Mouse (Mus musculus) hindbrain, embryonic 12.5 days (tissue): ENCODE measurements around the gene Hoxd1. TPM values are rescaled to one million over a fixed set of nuclear protein-coding genes. Genes with fewer than 3 reads are reported as not detected.

Experiments
- ATAC-seq: fragments of 200-750 bp; cut with Nextera tagmentation; 2 replicates; pipeline ENCODE4 v1.8.0; 2017; ENCODE audit warnings: moderate TSS enrichment; ENCODE audit not compliant: low FRiP score
- H3K27ac ChIP-seq: fragments of 300-500 bp; sonication (generic); 2 replicates; pipeline ENCODE4 v1.5.1; 2016; ENCODE audit warnings: mild to moderate bottlenecking
- H3K27me3 ChIP-seq: fragments of 300-500 bp; sonication (generic); 2 replicates; pipeline ENCODE4 v1.6.1; 2016; ENCODE audit warnings: mild to moderate bottlenecking
- H3K36me3 ChIP-seq: fragments of 300-500 bp; sonication (generic); 2 replicates; pipeline ENCODE4 v1.6.1; 2016; ENCODE audit warnings: mild to moderate bottlenecking
- H3K4me1 ChIP-seq: fragments of 300-500 bp; sonication (generic); 2 replicates; pipeline ENCODE4 v1.6.1; 2016
- H3K4me2 ChIP-seq: fragments of 300-500 bp; sonication (generic); replicated peaks from 2 replicates; pipeline ENCODE4 v1.6.1; 2016; ENCODE audit warnings: mild to moderate bottlenecking
- H3K4me3 ChIP-seq: fragments of 300-500 bp; sonication (generic); 2 replicates; pipeline ENCODE4 v1.5.1; 2016; ENCODE audit warnings: mild to moderate bottlenecking
- H3K9ac ChIP-seq: fragments of 300-500 bp; sonication (generic); 2 replicates; pipeline ENCODE4 v1.6.1; 2016; ENCODE audit warnings: mild to moderate bottlenecking, moderate library complexity
- H3K9me3 ChIP-seq: fragments of 300-500 bp; sonication (generic); replicated peaks from 2 replicates; pipeline ENCODE4 v1.6.1; 2016; ENCODE audit warnings: mild to moderate bottlenecking
- WGBS: fragments of 180-500 bp; shearing (Covaris S2); methylation state at CpG from one replicate; pipeline ENCODE4 v1.1.7; 2016; 5-methylcytosine and 5-hydroxymethylcytosine counted together
- polyA plus RNA-seq: library from polyadenylated mRNA; unstranded; fragments of >200 nt; fragmentation: Nextera tagmentation; extraction: Ambion mirVana; gene quantifications from 2 replicates; pipeline ENCODE4 v1.2.1, GENCODE M21; 2016

Gene Hoxd1
- polyA plus RNA-seq, 1 experiment from 2014 or later: 2.5 TPM

GRCm38 (mm10) chr2:74745540-74746297 lies 17.1 kb upstream of the Hoxd1 start:
- Histone ChIP-seq H3K4me1 (peaks cover 26% of the 10 kb centered on the region), H3K27me3 (peaks cover 88% of the 10 kb centered on the region), H3K4me3 (peak overlapping the region; percentile 45), H3K27ac (peak overlapping the region; percentile 91), H3K9me3 (no peaks in the 10 kb centered on the region), H3K4me2 (peak overlapping the region; percentile 58), H3K9ac (peak overlapping the region; percentile 80), H3K36me3 (no peaks in the 10 kb centered on the region; the same call in 1 of the 2 replicates)
- 2% methylated on average over 6 of the region's 6 CpGs for WGBS
- ATAC-seq: peak; percentile 47

- H3K27ac ChIP-seq: peak overlapping the region; percentile 91
- under 1% methylated on average over 58 of the region's 58 CpGs for WGBS
- no peak for ATAC-seq
- no peaks in the 10 kb centered on the region for H3K9me3 ChIP-seq
- peaks cover 30% of the 10 kb centered on the region for H3K4me1 ChIP-seq
- H3K27me3 ChIP-seq: peaks cover 88% of the 10 kb centered on the region
- H3K36me3 ChIP-seq: no peaks in the 10 kb centered on the region; the same call in 1 of the 2 replicates
- H3K9ac ChIP-seq: peak overlapping the region; percentile 80
- H3K4me2 ChIP-seq: peak overlapping the region; percentile 58
- H3K4me3 ChIP-seq: peak overlapping the region; percentile 45
Observed at GRCm38 (mm10) chr2:74746298-74746921, 16.4 kb upstream of the Hoxd1 start.

GRCm38 (mm10) chr2:74747006-74747405 lies 15.8 kb upstream of the Hoxd1 start:
- Histone ChIP-seq H3K36me3 (no peaks in the 10 kb centered on the region; the same call in 1 of the 2 replicates), H3K27me3 (peaks cover 88% of the 10 kb centered on the region), H3K9me3 (no peaks in the 10 kb centered on the region), H3K4me1 (peaks cover 28% of the 10 kb centered on the region), H3K9ac (peak overlapping the region; percentile 80), H3K4me2 (peak overlapping the region; percentile 58), H3K27ac (peak overlapping the region; percentile 91), H3K4me3 (peak overlapping the region; percentile 45)
- ATAC-seq: no peak
- under 1% methylated on average over 24 of the region's 24 CpGs for WGBS

GRCm38 (mm10) chr2:74747661-74748141 lies 15.1 kb upstream of the Hoxd1 start:
- H3K27ac ChIP-seq: peak overlapping the region; percentile 91
- H3K4me3 ChIP-seq: peak overlapping the region; percentile 45
- H3K4me2 ChIP-seq: peak overlapping the region; percentile 58
- peak overlapping the region; percentile 80 for H3K9ac ChIP-seq
- no peak for ATAC-seq
- no peaks in the 10 kb centered on the region; the same call in 1 of the 2 replicates for H3K36me3 ChIP-seq
- peaks cover 88% of the 10 kb centered on the region for H3K27me3 ChIP-seq
- no peaks in the 10 kb centered on the region for H3K9me3 ChIP-seq
- 3% methylated on average over 11 of the region's 11 CpGs for WGBS
- H3K4me1 ChIP-seq: peaks cover 32% of the 10 kb centered on the region

- peak overlapping the region; percentile 45 for H3K4me3 ChIP-seq
- H3K9ac ChIP-seq: peak overlapping the region; percentile 80
- no peaks in the 10 kb centered on the region for H3K9me3 ChIP-seq
- 3% methylated on average over 9 of the region's 9 CpGs for WGBS
- no peaks in the 10 kb centered on the region; the same call in 1 of the 2 replicates for H3K36me3 ChIP-seq
- H3K4me1 ChIP-seq: peaks cover 40% of the 10 kb centered on the region
- peak overlapping the region; percentile 58 for H3K4me2 ChIP-seq
- ATAC-seq: no peak
- H3K27me3 ChIP-seq: peaks cover 89% of the 10 kb centered on the region
- peak overlapping the region; percentile 91 for H3K27ac ChIP-seq
Observed at GRCm38 (mm10) chr2:74748436-74748995, 14.3 kb upstream of the Hoxd1 start.

GRCm38 (mm10) chr2:74749337-74750121 lies 13.3 kb upstream of the Hoxd1 start:
- Histone ChIP-seq H3K4me1 (peaks cover 36% of the 10 kb centered on the region), H3K36me3 (no peaks in the 10 kb centered on the region; the same call in 1 of the 2 replicates), H3K27ac (peak overlapping the region; percentile 91), H3K9ac (peak overlapping the region; percentile 80), H3K4me3 (peak overlapping the region; percentile 45), H3K4me2 (peak overlapping the region; percentile 58), H3K27me3 (peaks cover 89% of the 10 kb centered on the region), H3K9me3 (no peaks in the 10 kb centered on the region)
- WGBS: under 1% methylated on average over 46 of the region's 47 CpGs
- ATAC-seq: peak; percentile 86

GRCm38 (mm10) chr2:74750731-74751250 lies 12.0 kb upstream of the Hoxd1 start:
- ATAC-seq: no peak
- no peaks in the 10 kb centered on the region; the same call in 1 of the 2 replicates for H3K36me3 ChIP-seq
- H3K9ac ChIP-seq: peak overlapping the region; percentile 80
- H3K4me3 ChIP-seq: peak overlapping the region; percentile 45; the same call in 1 of the 2 replicates
- H3K9me3 ChIP-seq: no peaks in the 10 kb centered on the region
- H3K27me3 ChIP-seq: peaks cover 85% of the 10 kb centered on the region
- H3K4me1 ChIP-seq: peaks cover 36% of the 10 kb centered on the region
- H3K4me2 ChIP-seq: peak overlapping the region; percentile 58
- 23% methylated on average over 5 of the region's 5 CpGs for WGBS
- H3K27ac ChIP-seq: peak overlapping the region; percentile 91

- Histone ChIP-seq H3K27ac (no peak overlapping the region; the same call in 1 of the 2 replicates), H3K4me1 (peaks cover 31% of the 10 kb centered on the region), H3K36me3 (no peaks in the 10 kb centered on the region), H3K27me3 (peaks cover 85% of the 10 kb centered on the region), H3K9me3 (no peaks in the 10 kb centered on the region), H3K4me2 (peak overlapping the region; percentile 53; the same call in 1 of the 2 replicates), H3K4me3 (no peak overlapping the region), H3K9ac (no peak overlapping the region)
- no peak for ATAC-seq
- 67% methylated on average over 1 of the region's 1 CpGs for WGBS
Observed at GRCm38 (mm10) chr2:74751861-74752260, 10.9 kb upstream of the Hoxd1 start.

- peaks cover 83% of the 10 kb centered on the region for H3K27me3 ChIP-seq
- WGBS: under 1% methylated on average over 45 of the region's 45 CpGs
- H3K4me2 ChIP-seq: peak overlapping the region; percentile 53
- no peaks in the 10 kb centered on the region for H3K36me3 ChIP-seq
- no peaks in the 10 kb centered on the region for H3K9me3 ChIP-seq
- H3K9ac ChIP-seq: peak overlapping the region; percentile 60
- H3K27ac ChIP-seq: peak overlapping the region; percentile 87
- H3K4me1 ChIP-seq: peaks cover 31% of the 10 kb centered on the region
- peak overlapping the region; percentile 27 for H3K4me3 ChIP-seq
- ATAC-seq: peak; percentile 59
Observed at GRCm38 (mm10) chr2:74752431-74753174, 10.2 kb upstream of the Hoxd1 start.

GRCm38 (mm10) chr2:74753175-74753523 lies 9.6 kb upstream of the Hoxd1 start:
- no peaks in the 10 kb centered on the region for H3K9me3 ChIP-seq
- H3K4me3 ChIP-seq: peak overlapping the region; percentile 27
- ATAC-seq: no peak
- H3K36me3 ChIP-seq: no peaks in the 10 kb centered on the region
- peaks cover 31% of the 10 kb centered on the region for H3K4me1 ChIP-seq
- peak overlapping the region; percentile 53 for H3K4me2 ChIP-seq
- H3K27me3 ChIP-seq: peaks cover 84% of the 10 kb centered on the region
- peak overlapping the region; percentile 87 for H3K27ac ChIP-seq
- 1% methylated on average over 24 of the region's 25 CpGs for WGBS
- peak overlapping the region; percentile 60 for H3K9ac ChIP-seq

GRCm38 (mm10) chr2:74753711-74754110 lies 9.1 kb upstream of the Hoxd1 start:
- Histone ChIP-seq H3K4me2 (peak overlapping the region; percentile 53; the same call in 1 of the 2 replicates), H3K27me3 (peaks cover 90% of the 10 kb centered on the region), H3K27ac (no peak overlapping the region), H3K4me1 (peaks cover 31% of the 10 kb centered on the region), H3K9me3 (no peaks in the 10 kb centered on the region), H3K9ac (no peak overlapping the region), H3K4me3 (no peak overlapping the region; the same call in 1 of the 2 replicates), H3K36me3 (no peaks in the 10 kb centered on the region)
- WGBS: 22% methylated on average over 5 of the region's 5 CpGs
- no peak for ATAC-seq
